Mouse (Mus musculus): ENCODE results near the gene Ntf5. TPM values are rescaled to one million over a fixed set of nuclear protein-coding genes. Genes with fewer than 3 reads are reported as not detected.
"Not testable (repeated sequence)": the region's sequence is repeated elsewhere in the genome, so short reads cannot be mapped to it uniquely, and the experiment has no call there.

Gene Ntf5
- polyA plus RNA-seq, 1 experiment from 2014 or later: 1.1 TPM

- Histone ChIP-seq H3K36me3 (peaks cover 73% of the 10 kb centered on the region), H3K4me3 (peak overlapping the region; percentile 4; the same call in 1 of the 2 replicates), H3K4me1 (replicated peaks) (0 out of 2 replicates have a peak, but pooled peaks cover 3% of the 10 kb centered on the region), H3K27ac (no peak overlapping the region), H3K9me3 (no peaks in the 10 kb centered on the region), H3K27me3 (ENCODE audit: insufficient read depth, poor library complexity, severe bottlenecking) (no peaks in the 10 kb centered on the region)
- DNase-seq (ENCODE audit: low spot score): peak; percentile 81
- WGBS: 53% methylated on average over 23 of the region's 23 CpGs
These were observed 38.0 kb downstream of the Ntf5 start for GRCm38 (mm10) chr7:45451344-45451982.

GRCm38 (mm10) chr7:45454971-45455370, 41.5 kb downstream of the Ntf5 start:
- Histone ChIP-seq H3K9me3 (no peaks in the 10 kb centered on the region), H3K4me1 (replicated peaks) (peaks cover 24% of the 10 kb centered on the region), H3K4me3 (no peak overlapping the region), H3K27me3 (ENCODE audit: insufficient read depth, poor library complexity, severe bottlenecking) (no peaks in the 10 kb centered on the region), H3K36me3 (peaks cover 73% of the 10 kb centered on the region), H3K27ac (no peak overlapping the region)
- WGBS: 89% methylated on average over 15 of the region's 15 CpGs
- no peak for DNase-seq (ENCODE audit: low spot score)

- no peak for DNase-seq (ENCODE audit: low spot score)
- peaks cover 74% of the 10 kb centered on the region for H3K36me3 ChIP-seq
- H3K9me3 ChIP-seq: no peaks in the 10 kb centered on the region
- H3K27me3 ChIP-seq (ENCODE audit: insufficient read depth, poor library complexity, severe bottlenecking): no peaks in the 10 kb centered on the region
- H3K27ac ChIP-seq: no peak overlapping the region
- WGBS: 81% methylated on average over 13 of the region's 13 CpGs
- H3K4me1 ChIP-seq (replicated peaks): peaks cover 36% of the 10 kb centered on the region
- H3K4me3 ChIP-seq: peak overlapping the region; percentile 91; the same call in 1 of the 2 replicates
These were observed 42.6 kb downstream of the Ntf5 start for GRCm38 (mm10) chr7:45455932-45456696.

GRCm38 (mm10) chr7:45456721-45457203, 43.3 kb downstream of the Ntf5 start:
- peaks cover 78% of the 10 kb centered on the region for H3K36me3 ChIP-seq

GRCm38 (mm10) chr7:45457204-45458060, 43.9 kb downstream of the Ntf5 start:
- peaks cover 77% of the 10 kb centered on the region for H3K36me3 ChIP-seq
- WGBS: 76% methylated on average over 10 of the region's 10 CpGs
- DNase-seq (ENCODE audit: low spot score): no peak

More at GRCm38 (mm10) chr7:45456721-45457203, 43.3 kb downstream of the Ntf5 start:
- 58% methylated on average over 9 of the region's 9 CpGs for WGBS
- Histone ChIP-seq H3K9me3 (no peaks in the 10 kb centered on the region), H3K4me1 (replicated peaks) (peaks cover 42% of the 10 kb centered on the region), H3K27ac (no peak overlapping the region), H3K4me3 (peak overlapping the region; percentile 91; the same call in 1 of the 2 replicates), H3K27me3 (ENCODE audit: insufficient read depth, poor library complexity, severe bottlenecking) (no peaks in the 10 kb centered on the region)
- peak; percentile 36 for DNase-seq (ENCODE audit: low spot score)

GRCm38 (mm10) chr7:45458748-45459563, 45.5 kb downstream of the Ntf5 start:
- WGBS: under 1% methylated on average over 43 of the region's 43 CpGs
- DNase-seq (ENCODE audit: low spot score): peak; percentile 88
- Histone ChIP-seq H3K36me3 (peaks cover 78% of the 10 kb centered on the region), H3K9me3 (no peaks in the 10 kb centered on the region), H3K27ac (peak overlapping the region; percentile 96), H3K4me1 (replicated peaks) (peaks cover 44% of the 10 kb centered on the region), H3K4me3 (peak overlapping the region; percentile 91), H3K27me3 (ENCODE audit: insufficient read depth, poor library complexity, severe bottlenecking) (no peaks in the 10 kb centered on the region)

More at GRCm38 (mm10) chr7:45457204-45458060, 43.9 kb downstream of the Ntf5 start:
- Histone ChIP-seq H3K27ac (peak overlapping the region; percentile 96; the same call in 1 of the 2 replicates), H3K9me3 (no peaks in the 10 kb centered on the region), H3K4me1 (replicated peaks) (peaks cover 44% of the 10 kb centered on the region), H3K27me3 (ENCODE audit: insufficient read depth, poor library complexity, severe bottlenecking) (no peaks in the 10 kb centered on the region), H3K4me3 (peak overlapping the region; percentile 91)

GRCm38 (mm10) chr7:45459564-45460140, 46.2 kb downstream of the Ntf5 start, which contains the start of gene Ftl1:
TSS of gene Ftl1 (minus strand) at chr7:45459884.
- peaks cover 78% of the 10 kb centered on the region for H3K36me3 ChIP-seq
- 0% methylated on average over 37 of the region's 37 CpGs for WGBS
- H3K9me3 ChIP-seq; H3K27me3 ChIP-seq (ENCODE audit: insufficient read depth, poor library complexity, severe bottlenecking): not testable (repeated sequence)
- H3K4me1 ChIP-seq (replicated peaks): peaks cover 44% of the 10 kb centered on the region
- peak within 1 kb of the TSS; percentile 91 for H3K4me3 ChIP-seq
- peak within 1 kb of the TSS; percentile 96 for H3K27ac ChIP-seq
- DNase-seq (ENCODE audit: low spot score): peak; percentile 98

- Histone ChIP-seq H3K27me3 (ENCODE audit: insufficient read depth, poor library complexity, severe bottlenecking) (no peaks in the 10 kb centered on the region), H3K4me3 (peak overlapping the region; percentile 91), H3K27ac (peak overlapping the region; percentile 96), H3K4me1 (replicated peaks) (peaks cover 50% of the 10 kb centered on the region), H3K36me3 (peaks cover 78% of the 10 kb centered on the region), H3K9me3 (no peaks in the 10 kb centered on the region)
- 77% methylated on average over 7 of the region's 7 CpGs for WGBS
- peak; percentile 18 for DNase-seq (ENCODE audit: low spot score)
These were observed 46.9 kb downstream of the Ntf5 start for GRCm38 (mm10) chr7:45460377-45460776.

- no peaks in the 10 kb centered on the region for H3K9me3 ChIP-seq
- peak overlapping the region; percentile 96 for H3K27ac ChIP-seq
- no peaks in the 10 kb centered on the region for H3K27me3 ChIP-seq (ENCODE audit: insufficient read depth, poor library complexity, severe bottlenecking)
- WGBS: 32% methylated on average over 13 of the region's 13 CpGs
- peak; percentile 55 for DNase-seq (ENCODE audit: low spot score)
- H3K36me3 ChIP-seq: peaks cover 76% of the 10 kb centered on the region
- peak overlapping the region; percentile 91 for H3K4me3 ChIP-seq
- peaks cover 55% of the 10 kb centered on the region for H3K4me1 ChIP-seq (replicated peaks)
These were observed 47.4 kb downstream of the Ntf5 start for GRCm38 (mm10) chr7:45460860-45461314.

- Histone ChIP-seq H3K36me3 (peaks cover 72% of the 10 kb centered on the region), H3K9me3 (no peaks in the 10 kb centered on the region), H3K27me3 (ENCODE audit: insufficient read depth, poor library complexity, severe bottlenecking) (no peaks in the 10 kb centered on the region), H3K4me1 (replicated peaks) (peaks cover 60% of the 10 kb centered on the region), H3K4me3 (peak overlapping the region; percentile 91; the same call in 1 of the 2 replicates), H3K27ac (peak overlapping the region; percentile 96)
- peak; percentile 14 for DNase-seq (ENCODE audit: low spot score)
- 51% methylated on average over 5 of the region's 5 CpGs for WGBS
These were observed 47.8 kb downstream of the Ntf5 start for GRCm38 (mm10) chr7:45461326-45461725.

- no peak overlapping the region for H3K4me3 ChIP-seq
These were observed 48.3 kb downstream of the Ntf5 start for GRCm38 (mm10) chr7:45461781-45462180.

More at GRCm38 (mm10) chr7:45461781-45462180, 48.3 kb downstream of the Ntf5 start:
- WGBS: 93% methylated on average over 4 of the region's 4 CpGs
- Histone ChIP-seq H3K4me1 (replicated peaks) (peaks cover 57% of the 10 kb centered on the region), H3K9me3 (no peaks in the 10 kb centered on the region), H3K27me3 (ENCODE audit: insufficient read depth, poor library complexity, severe bottlenecking) (no peaks in the 10 kb centered on the region), H3K36me3 (peaks cover 69% of the 10 kb centered on the region), H3K27ac (peak overlapping the region; percentile 96; the same call in 1 of the 2 replicates)
- no peak for DNase-seq (ENCODE audit: low spot score)
